Mouse (Mus musculus) neural tube, embryonic 12.5 days (tissue): Measurements from ENCODE around the gene Egfl7. TPM values are rescaled to one million over a fixed set of nuclear protein-coding genes. Genes with fewer than 3 reads are reported as not detected.

Source experiments
- ATAC-seq: fragments of 200-750 bp; cut with Nextera tagmentation; 2 replicates; pipeline ENCODE4 v1.8.0; 2017; ENCODE audit warnings: low read depth, mild to moderate bottlenecking, moderate TSS enrichment, moderate library complexity; ENCODE audit not compliant: low FRiP score
- H3K27ac ChIP-seq: fragments of 300-500 bp; sonication (generic); 2 replicates; pipeline ENCODE4 v1.5.1; 2016
- H3K27me3 ChIP-seq: fragments of 300-500 bp; sonication (generic); replicated peaks from 2 replicates; pipeline ENCODE4 v1.6.1; 2016; ENCODE audit warnings: mild to moderate bottlenecking
- H3K36me3 ChIP-seq: fragments of 300-500 bp; sonication (generic); 2 replicates; pipeline ENCODE4 v1.6.1; 2016; ENCODE audit warnings: mild to moderate bottlenecking
- H3K4me1 ChIP-seq: fragments of 300-500 bp; sonication (generic); 2 replicates; pipeline ENCODE4 v1.6.1; 2016
- H3K4me2 ChIP-seq: fragments of 300-500 bp; sonication (generic); replicated peaks from 2 replicates; pipeline ENCODE4 v1.6.1; 2016; ENCODE audit warnings: mild to moderate bottlenecking
- H3K4me3 ChIP-seq: fragments of 300-500 bp; sonication (generic); 2 replicates; pipeline ENCODE4 v1.5.1; 2016
- H3K9ac ChIP-seq: fragments of 300-500 bp; sonication (generic); 2 replicates; pipeline ENCODE4 v1.6.1; 2016; ENCODE audit warnings: mild to moderate bottlenecking
- H3K9me3 ChIP-seq: fragments of 300-500 bp; sonication (generic); 2 replicates; pipeline ENCODE4 v1.6.1; 2016; ENCODE audit warnings: mild to moderate bottlenecking
- WGBS: fragments of 180-500 bp; shearing (Covaris S2); methylation state at CpG from one replicate; pipeline ENCODE4 v1.1.7; 2016; 5-methylcytosine and 5-hydroxymethylcytosine counted together
- polyA plus RNA-seq: library from polyadenylated mRNA; unstranded; fragments of >200 nt; fragmentation: Nextera tagmentation; extraction: Ambion mirVana; gene quantifications from 2 replicates; pipeline ENCODE4 v1.2.1, GENCODE M21; 2016

The Egfl7 gene
- polyA plus RNA-seq, 1 experiment from 2014 or later = 74.8 TPM

GRCm38 (mm10) chr2:26595725-26596435 lies 16.1 kb downstream of the Egfl7 start:
- WGBS = 87% methylated on average over 11 of the region's 11 CpGs
- no peak overlapping the region for H3K27ac ChIP-seq
- no peak for ATAC-seq
- H3K4me2 ChIP-seq = no peak overlapping the region
- no peaks in the 10 kb centered on the region for H3K9me3 ChIP-seq
- no peak overlapping the region for H3K4me3 ChIP-seq
- no peak overlapping the region for H3K9ac ChIP-seq
- H3K4me1 ChIP-seq = no peaks in the 10 kb centered on the region
- no peaks in the 10 kb centered on the region for H3K36me3 ChIP-seq
- no peaks in the 10 kb centered on the region for H3K27me3 ChIP-seq

GRCm38 (mm10) chr2:26596898-26597297 lies 17.1 kb downstream of the Egfl7 start:
- no peaks in the 10 kb centered on the region for H3K9me3 ChIP-seq
- no peak overlapping the region for H3K4me2 ChIP-seq
- no peak overlapping the region for H3K4me3 ChIP-seq
- no peaks in the 10 kb centered on the region for H3K27me3 ChIP-seq
- ATAC-seq = no peak
- H3K4me1 ChIP-seq = no peaks in the 10 kb centered on the region
- WGBS = 92% methylated on average over 3 of the region's 3 CpGs
- no peaks in the 10 kb centered on the region for H3K36me3 ChIP-seq
- no peak overlapping the region for H3K27ac ChIP-seq
- H3K9ac ChIP-seq = no peak overlapping the region

- no peaks in the 10 kb centered on the region for H3K9me3 ChIP-seq
- H3K4me1 ChIP-seq = no peaks in the 10 kb centered on the region
- 92% methylated on average over 2 of the region's 2 CpGs for WGBS
- peaks cover 4% of the 10 kb centered on the region for H3K27me3 ChIP-seq
- H3K4me3 ChIP-seq = no peak overlapping the region
- H3K27ac ChIP-seq = no peak overlapping the region
- H3K4me2 ChIP-seq = no peak overlapping the region
- ATAC-seq = no peak
- H3K36me3 ChIP-seq = no peaks in the 10 kb centered on the region
- no peak overlapping the region for H3K9ac ChIP-seq
Measured at GRCm38 (mm10) chr2:26597810-26598209, 18.0 kb downstream of the Egfl7 start.

- Histone ChIP-seq H3K36me3 (no peaks in the 10 kb centered on the region), H3K9ac (no peak overlapping the region), H3K9me3 (no peaks in the 10 kb centered on the region), H3K4me1 (peaks cover under 1% of the 10 kb centered on the region; the same call in 1 of the 2 replicates), H3K27ac (no peak overlapping the region), H3K4me3 (no peak overlapping the region), H3K27me3 (peaks cover 11% of the 10 kb centered on the region), H3K4me2 (no peak overlapping the region)
- ATAC-seq = no peak
- 84% methylated on average over 3 of the region's 3 CpGs for WGBS
Measured at GRCm38 (mm10) chr2:26598462-26598861, 18.6 kb downstream of the Egfl7 start.

- no peak overlapping the region for H3K4me2 ChIP-seq
- H3K9ac ChIP-seq = no peak overlapping the region
- peaks cover 26% of the 10 kb centered on the region for H3K27me3 ChIP-seq
- H3K4me1 ChIP-seq = peaks cover 13% of the 10 kb centered on the region
- no peak overlapping the region for H3K4me3 ChIP-seq
- ATAC-seq = no peak
- no peak overlapping the region for H3K27ac ChIP-seq
- H3K36me3 ChIP-seq = no peaks in the 10 kb centered on the region
- 92% methylated on average over 4 of the region's 4 CpGs for WGBS
- no peaks in the 10 kb centered on the region for H3K9me3 ChIP-seq
Measured at GRCm38 (mm10) chr2:26599965-26600364, 20.2 kb downstream of the Egfl7 start.

- Histone ChIP-seq H3K4me1 (peaks cover 13% of the 10 kb centered on the region), H3K27ac (no peak overlapping the region), H3K4me2 (no peak overlapping the region), H3K9ac (no peak overlapping the region), H3K4me3 (no peak overlapping the region), H3K36me3 (no peaks in the 10 kb centered on the region), H3K27me3 (peaks cover 31% of the 10 kb centered on the region), H3K9me3 (no peaks in the 10 kb centered on the region)
- WGBS = 90% methylated on average over 2 of the region's 2 CpGs
- ATAC-seq = no peak
Measured at GRCm38 (mm10) chr2:26600664-26601063, 20.9 kb downstream of the Egfl7 start.

GRCm38 (mm10) chr2:26601595-26601994 lies 21.8 kb downstream of the Egfl7 start:
- Histone ChIP-seq H3K9ac (no peak overlapping the region), H3K4me1 (peaks cover 13% of the 10 kb centered on the region), H3K27me3 (peaks cover 31% of the 10 kb centered on the region), H3K36me3 (no peaks in the 10 kb centered on the region), H3K4me3 (no peak overlapping the region), H3K27ac (no peak overlapping the region), H3K9me3 (no peaks in the 10 kb centered on the region), H3K4me2 (no peak overlapping the region)
- ATAC-seq = no peak
- 95% methylated on average over 1 of the region's 1 CpGs for WGBS

- H3K36me3 ChIP-seq = no peaks in the 10 kb centered on the region
- no peak overlapping the region for H3K9ac ChIP-seq
- H3K27ac ChIP-seq = no peak overlapping the region
- 81% methylated on average over 5 of the region's 5 CpGs for WGBS
- no peaks in the 10 kb centered on the region for H3K9me3 ChIP-seq
- ATAC-seq = no peak
- no peak overlapping the region for H3K4me2 ChIP-seq
- H3K27me3 ChIP-seq = peaks cover 31% of the 10 kb centered on the region
- H3K4me3 ChIP-seq = no peak overlapping the region
- peaks cover 13% of the 10 kb centered on the region for H3K4me1 ChIP-seq
Measured at GRCm38 (mm10) chr2:26602631-26603030, 22.8 kb downstream of the Egfl7 start.

- peaks cover 31% of the 10 kb centered on the region for H3K27me3 ChIP-seq
- peak overlapping the region; percentile 88 for H3K4me2 ChIP-seq
- H3K4me1 ChIP-seq = peaks cover 13% of the 10 kb centered on the region
- ATAC-seq = 0 out of 2 replicates have a peak, but pooled peaks have one; percentile 14
- H3K9ac ChIP-seq = 0 out of 2 replicates have a peak overlapping the region, but pooled peaks have one; percentile 61
- H3K36me3 ChIP-seq = no peaks in the 10 kb centered on the region
- H3K4me3 ChIP-seq = peak overlapping the region; percentile 51
- H3K27ac ChIP-seq = no peak overlapping the region
- no peaks in the 10 kb centered on the region for H3K9me3 ChIP-seq
- 14% methylated on average over 6 of the region's 6 CpGs for WGBS
Measured at GRCm38 (mm10) chr2:26603159-26603558, 23.3 kb downstream of the Egfl7 start.

GRCm38 (mm10) chr2:26603720-26604671 lies 24.2 kb downstream of the Egfl7 start, which contains the start of gene Agpat2:
TSS of gene Agpat2 (minus strand) at chr2:26604417.
- Histone ChIP-seq H3K27ac (no peak within 1 kb of the TSS), H3K27me3 (peaks cover 31% of the 10 kb centered on the region), H3K9ac (peak within 1 kb of the TSS; percentile 61), H3K4me3 (peak within 1 kb of the TSS; percentile 51), H3K9me3 (no peaks in the 10 kb centered on the region), H3K36me3 (no peaks in the 10 kb centered on the region), H3K4me2 (peak within 1 kb of the TSS; percentile 88), H3K4me1 (peaks cover 13% of the 10 kb centered on the region)
- ATAC-seq = peak; percentile 67; the same call in 1 of the 2 replicates
- under 1% methylated on average over 100 of the region's 103 CpGs for WGBS

- no peak overlapping the region for H3K9ac ChIP-seq
- no peak overlapping the region for H3K4me2 ChIP-seq
- H3K9me3 ChIP-seq = no peaks in the 10 kb centered on the region
- WGBS = 84% methylated on average over 8 of the region's 8 CpGs
- peaks cover 31% of the 10 kb centered on the region for H3K27me3 ChIP-seq
- H3K27ac ChIP-seq = no peak overlapping the region
- no peaks in the 10 kb centered on the region for H3K36me3 ChIP-seq
- peaks cover 13% of the 10 kb centered on the region for H3K4me1 ChIP-seq
- H3K4me3 ChIP-seq = no peak overlapping the region
- no peak for ATAC-seq
Measured at GRCm38 (mm10) chr2:26605331-26605730, 25.5 kb downstream of the Egfl7 start.

GRCm38 (mm10) chr2:26606579-26606978 lies 26.8 kb downstream of the Egfl7 start:
- no peak overlapping the region for H3K4me3 ChIP-seq
- H3K27me3 ChIP-seq = peaks cover 31% of the 10 kb centered on the region
- no peak for ATAC-seq
- 74% methylated on average over 3 of the region's 3 CpGs for WGBS
- peaks cover 13% of the 10 kb centered on the region for H3K4me1 ChIP-seq
- H3K27ac ChIP-seq = no peak overlapping the region
- H3K9me3 ChIP-seq = no peaks in the 10 kb centered on the region
- no peak overlapping the region for H3K4me2 ChIP-seq
- H3K9ac ChIP-seq = no peak overlapping the region
- H3K36me3 ChIP-seq = no peaks in the 10 kb centered on the region
